Mouse (Mus musculus) forebrain, embryonic 11.5 days (tissue): ENCODE results near the gene Ldlrap1. TPM values are rescaled to one million over a fixed set of nuclear protein-coding genes. Genes with fewer than 3 reads are reported as not detected.

Experiments used
- ATAC-seq: fragments of 200-750 bp; cut with Nextera tagmentation; replicated peaks from 2 replicates; pipeline ENCODE4 v1.8.0; 2017; ENCODE audit warnings: moderate TSS enrichment; ENCODE audit not compliant: low FRiP score
- DNase-seq: peaks from one replicate; pipeline ENCODE4 v3.0.0-alpha.2; 2017; ENCODE audit warnings: low spot score
- H3K27ac ChIP-seq: fragments of 300-500 bp; sonication (generic); 2 replicates; pipeline ENCODE4 v1.5.1; 2014; ENCODE audit warnings: low read depth, low read length
- H3K27me3 ChIP-seq: fragments of 300-500 bp; sonication (generic); 2 replicates; pipeline ENCODE4 v1.6.1; 2014; ENCODE audit warnings: mild to moderate bottlenecking, low read length, mixed read lengths; ENCODE audit not compliant: control insufficient read depth, insufficient read depth
- H3K36me3 ChIP-seq: fragments of 300-500 bp; sonication (generic); 2 replicates; pipeline ENCODE4 v1.6.1; 2014; ENCODE audit warnings: mild to moderate bottlenecking, low read length, moderate library complexity, mixed read lengths; ENCODE audit not compliant: control insufficient read depth, insufficient read depth
- H3K4me1 ChIP-seq: fragments of 300-500 bp; sonication (generic); replicated peaks from 2 replicates; pipeline ENCODE4 v1.6.1; 2014; ENCODE audit warnings: low read length, mixed read lengths; ENCODE audit not compliant: control insufficient read depth, insufficient read depth
- H3K4me2 ChIP-seq: fragments of 300-500 bp; sonication (generic); 2 replicates; pipeline ENCODE4 v1.6.1; 2014; ENCODE audit warnings: low read depth, mild to moderate bottlenecking, low read length, moderate library complexity, mixed read lengths; ENCODE audit not compliant: severe bottlenecking
- H3K4me3 ChIP-seq: fragments of 300-500 bp; sonication (generic); 2 replicates; pipeline ENCODE4 v1.5.1; 2014; ENCODE audit warnings: low read depth, low read length
- H3K9ac ChIP-seq: fragments of 300-500 bp; sonication (generic); 2 replicates; pipeline ENCODE4 v1.6.1; 2014; ENCODE audit warnings: low read length
- H3K9me3 ChIP-seq: fragments of 300-500 bp; sonication (generic); 2 replicates; pipeline ENCODE4 v1.6.1; 2016; ENCODE audit warnings: low read length, mixed read lengths; ENCODE audit not compliant: control insufficient read depth
- WGBS: fragments of 180-500 bp; shearing (Covaris S2); extraction: QIAGEN DNeasy Blood & Tissue Kit; methylation state at CpG from one replicate; pipeline ENCODE4 v1.1.7; 2014; 5-methylcytosine and 5-hydroxymethylcytosine counted together
- polyA plus RNA-seq: library from polyadenylated mRNA; unstranded; fragments of >200 nt; fragmentation: Nextera tagmentation; extraction: Ambion mirVana; gene quantifications from 2 replicates; pipeline ENCODE4 v1.2.1, GENCODE M21; 2014

Ldlrap1 gene
- 7.4 and 7.9 TPM in 2 replicates for polyA plus RNA-seq

DNA sequence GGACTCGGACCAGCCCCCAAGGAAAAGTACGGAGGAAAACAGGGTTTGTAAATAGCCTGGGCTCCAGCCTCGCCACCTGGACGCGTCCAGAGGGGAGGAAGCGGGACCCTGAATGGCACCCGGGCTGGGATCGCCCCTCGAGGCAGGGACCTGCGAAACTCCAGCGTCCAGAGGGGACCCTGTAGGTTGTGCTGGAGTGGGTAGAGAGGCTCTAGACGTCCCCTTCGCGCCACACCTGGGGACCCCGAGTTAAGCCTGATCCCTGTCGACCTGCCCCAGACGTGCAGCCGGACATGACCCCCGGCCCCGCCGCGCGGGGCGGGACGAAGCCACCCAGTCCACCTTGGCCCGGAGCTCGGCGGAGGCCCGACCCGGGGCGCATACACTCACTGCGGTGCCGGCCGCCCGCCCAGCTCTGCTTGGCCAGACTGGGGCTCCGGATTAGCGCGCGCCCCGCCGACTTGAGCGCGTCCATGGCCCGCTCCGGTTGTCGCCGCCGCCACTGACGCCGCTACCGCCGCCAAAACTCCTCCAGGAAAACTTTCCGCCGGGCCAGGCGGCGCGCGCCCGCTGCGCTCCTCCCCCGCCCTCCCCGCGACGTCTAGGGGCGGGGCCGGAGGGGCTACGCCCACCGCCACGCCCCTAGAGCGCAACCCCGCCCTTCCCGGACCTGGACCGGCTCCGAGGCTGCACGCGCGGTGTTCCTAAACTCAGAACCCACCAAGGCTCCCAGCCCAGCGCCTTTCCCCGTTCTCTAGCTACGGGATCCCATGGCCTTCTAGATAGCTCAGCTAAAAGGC, at the start of gene Ldlrap1:
Ldlrap1 (minus strand) TSS at position 599 of the 800 bp plus-strand sequence.
- peaks cover 9% of the 10 kb centered on the region for H3K27me3 ChIP-seq
- ATAC-seq (peak; percentile 81), DNase-seq (peak; percentile 87)
- peaks cover 13% of the 10 kb centered on the region for H3K4me1 ChIP-seq
- no peaks in the 10 kb centered on the region for H3K9me3 ChIP-seq
- peak within 1 kb of the TSS; percentile 70 for H3K9ac ChIP-seq
- no peaks in the 10 kb centered on the region for H3K36me3 ChIP-seq
- H3K4me3 ChIP-seq = peak within 1 kb of the TSS; percentile 66
- peak within 1 kb of the TSS; percentile 97 for H3K4me2 ChIP-seq
- WGBS = under 1% methylated on average over 79 of the region's 80 CpGs
- no peak within 1 kb of the TSS for H3K27ac ChIP-seq

DNA sequence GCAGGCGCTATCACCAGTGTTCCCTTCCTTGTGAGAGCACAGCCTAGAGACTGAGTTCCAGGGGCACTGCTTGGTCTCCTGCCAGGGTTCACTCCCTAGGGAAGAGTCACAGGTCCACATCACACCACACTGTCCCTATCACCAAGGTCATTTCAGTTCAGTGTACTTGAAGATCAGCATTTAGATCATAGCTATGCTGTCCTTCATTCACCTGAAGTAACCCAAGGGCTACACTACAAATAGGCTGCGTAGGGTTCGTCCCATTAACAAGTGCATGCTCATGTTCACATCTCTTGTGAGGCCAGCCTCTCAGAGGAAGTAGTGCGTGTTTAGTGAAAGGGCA, 46.4 kb upstream of the Ldlrap1 start:
- no peak overlapping the region for H3K9ac ChIP-seq
- peaks cover 3% of the 10 kb centered on the region; the same call in 1 of the 2 replicates for H3K36me3 ChIP-seq
- H3K4me1 ChIP-seq = no peaks in the 10 kb centered on the region
- H3K27ac ChIP-seq = no peak overlapping the region
- H3K27me3 ChIP-seq = no peaks in the 10 kb centered on the region
- no peak overlapping the region for H3K4me3 ChIP-seq
- 95% methylated on average over 4 of the region's 4 CpGs for WGBS
- ATAC-seq (no peak), DNase-seq (no peak)
- H3K4me2 ChIP-seq = no peak overlapping the region
- H3K9me3 ChIP-seq = no peaks in the 10 kb centered on the region

DNA sequence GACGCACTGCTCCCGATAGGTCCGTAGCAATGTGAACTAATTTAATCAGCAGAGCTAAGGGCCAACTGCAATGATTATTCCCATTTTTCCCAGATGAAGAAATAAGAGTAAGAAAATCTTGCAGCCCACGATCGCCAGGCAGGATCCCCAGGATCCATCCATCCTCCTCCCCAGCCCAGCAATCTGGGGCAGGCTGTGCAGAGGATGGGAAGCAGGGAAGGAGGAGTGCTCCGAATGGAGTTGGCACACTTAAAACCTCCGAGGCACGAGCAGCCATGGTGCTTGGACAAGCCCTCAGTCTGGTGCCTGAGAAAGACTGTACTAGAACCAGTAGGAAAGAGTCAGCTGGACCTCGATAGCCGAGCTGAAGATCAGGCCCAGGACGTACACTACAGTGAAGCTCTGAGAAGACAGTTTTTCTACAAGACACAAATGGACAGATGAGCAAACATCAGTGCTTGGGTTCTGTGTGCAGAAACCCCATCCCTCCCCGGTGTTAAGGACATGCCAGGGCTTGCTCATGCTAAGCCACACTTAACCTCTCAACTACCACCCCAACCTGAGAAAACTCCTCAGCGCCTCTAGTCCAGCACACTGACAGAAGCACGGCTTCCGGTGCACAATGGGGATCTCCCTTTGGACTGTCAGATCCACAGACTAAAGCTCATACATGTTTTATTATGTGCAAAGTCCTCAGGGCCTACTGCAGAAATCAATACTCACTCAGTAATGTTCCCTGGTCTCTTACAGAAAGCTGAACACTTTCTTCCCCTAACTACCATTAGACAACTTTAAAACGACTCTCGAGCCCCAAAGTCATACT, 45.8 kb upstream of the Ldlrap1 start:
- Histone ChIP-seq H3K27ac (no peak overlapping the region), H3K4me1 (no peaks in the 10 kb centered on the region), H3K9me3 (no peaks in the 10 kb centered on the region), H3K4me2 (no peak overlapping the region), H3K36me3 (peaks cover 3% of the 10 kb centered on the region; the same call in 1 of the 2 replicates), H3K4me3 (no peak overlapping the region), H3K27me3 (no peaks in the 10 kb centered on the region), H3K9ac (no peak overlapping the region)
- ATAC-seq (no peak), DNase-seq (no peak)
- 90% methylated on average over 17 of the region's 17 CpGs for WGBS

DNA sequence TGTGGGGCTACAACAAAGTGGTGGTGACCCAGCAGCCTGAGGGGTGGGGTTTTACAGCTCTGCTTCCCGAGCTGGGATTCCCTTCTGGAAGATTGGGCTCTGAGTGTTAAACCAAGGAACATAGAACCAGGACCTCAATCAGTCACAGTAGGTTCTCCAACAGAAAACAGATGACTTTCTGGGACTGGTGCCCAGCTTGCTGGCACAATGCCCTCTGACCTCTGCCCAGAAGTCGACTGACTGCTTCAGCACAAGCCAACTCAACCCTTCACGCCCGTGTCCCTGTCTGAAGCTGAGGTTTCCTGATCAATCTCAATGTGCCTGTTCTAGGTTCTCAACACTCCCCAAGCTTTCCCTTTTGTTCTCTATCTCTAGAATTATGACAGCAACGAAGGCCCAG, 36.9 kb upstream of the Ldlrap1 start:
- Histone ChIP-seq H3K36me3 (peaks cover 17% of the 10 kb centered on the region; the same call in 1 of the 2 replicates), H3K4me2 (no peak overlapping the region), H3K4me3 (no peak overlapping the region), H3K27ac (no peak overlapping the region), H3K4me1 (no peaks in the 10 kb centered on the region), H3K9ac (no peak overlapping the region), H3K9me3 (no peaks in the 10 kb centered on the region), H3K27me3 (no peaks in the 10 kb centered on the region)
- 93% methylated on average over 5 of the region's 5 CpGs for WGBS
- DNase-seq = no peak
- ATAC-seq = no peak

DNA sequence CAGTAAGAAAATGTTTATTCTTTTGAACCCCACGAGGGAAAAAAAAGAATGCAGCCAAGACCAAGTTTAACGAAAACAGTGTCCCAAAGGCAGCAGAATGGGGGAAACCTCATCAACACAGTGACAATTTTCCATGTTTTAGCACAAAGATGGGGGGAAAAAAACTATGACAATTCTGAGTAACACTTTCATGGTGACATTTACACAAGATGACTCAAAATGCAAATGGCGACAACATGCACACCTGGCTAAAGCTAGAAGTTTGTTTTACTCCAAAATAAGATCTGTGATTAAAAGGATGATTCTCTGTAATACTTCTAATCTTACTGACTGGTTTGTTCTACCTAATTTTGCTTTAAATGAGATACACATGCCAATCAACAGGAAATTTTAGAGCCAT, 34.9 kb upstream of the Ldlrap1 start:
- no peak for ATAC-seq
- no peak for DNase-seq
- Histone ChIP-seq H3K36me3 (peaks cover 17% of the 10 kb centered on the region; the same call in 1 of the 2 replicates), H3K9ac (no peak overlapping the region), H3K27ac (no peak overlapping the region), H3K4me2 (no peak overlapping the region), H3K9me3 (no peaks in the 10 kb centered on the region), H3K4me3 (no peak overlapping the region), H3K27me3 (no peaks in the 10 kb centered on the region), H3K4me1 (no peaks in the 10 kb centered on the region)
- 93% methylated on average over 3 of the region's 3 CpGs for WGBS

DNA sequence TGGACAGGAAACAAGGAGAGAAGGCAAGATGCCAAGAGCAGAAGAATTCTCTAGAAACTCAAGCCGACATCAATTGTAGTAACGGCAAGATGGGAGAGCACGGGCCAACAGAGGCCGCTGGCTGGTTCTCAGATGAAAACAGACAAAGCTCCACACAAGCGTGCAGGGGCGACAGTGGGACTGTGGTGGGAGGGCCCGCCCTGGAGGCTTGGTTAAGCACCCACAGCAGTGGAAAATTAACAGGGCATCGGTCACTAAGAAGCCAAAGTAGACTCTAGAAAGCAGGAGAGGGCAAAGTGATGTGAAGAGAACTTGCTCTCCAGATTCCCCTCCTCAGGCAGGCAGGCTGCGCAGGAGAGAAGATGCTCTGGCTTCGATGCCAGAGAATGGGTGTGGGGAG, 34.3 kb upstream of the Ldlrap1 start:
- no peaks in the 10 kb centered on the region for H3K9me3 ChIP-seq
- 92% methylated on average over 10 of the region's 10 CpGs for WGBS
- H3K27ac ChIP-seq = no peak overlapping the region
- peaks cover 17% of the 10 kb centered on the region; the same call in 1 of the 2 replicates for H3K36me3 ChIP-seq
- no peak for ATAC-seq
- H3K4me3 ChIP-seq = no peak overlapping the region
- H3K4me1 ChIP-seq = no peaks in the 10 kb centered on the region
- no peak for DNase-seq
- no peak overlapping the region for H3K9ac ChIP-seq
- no peak overlapping the region for H3K4me2 ChIP-seq
- H3K27me3 ChIP-seq = no peaks in the 10 kb centered on the region

DNA sequence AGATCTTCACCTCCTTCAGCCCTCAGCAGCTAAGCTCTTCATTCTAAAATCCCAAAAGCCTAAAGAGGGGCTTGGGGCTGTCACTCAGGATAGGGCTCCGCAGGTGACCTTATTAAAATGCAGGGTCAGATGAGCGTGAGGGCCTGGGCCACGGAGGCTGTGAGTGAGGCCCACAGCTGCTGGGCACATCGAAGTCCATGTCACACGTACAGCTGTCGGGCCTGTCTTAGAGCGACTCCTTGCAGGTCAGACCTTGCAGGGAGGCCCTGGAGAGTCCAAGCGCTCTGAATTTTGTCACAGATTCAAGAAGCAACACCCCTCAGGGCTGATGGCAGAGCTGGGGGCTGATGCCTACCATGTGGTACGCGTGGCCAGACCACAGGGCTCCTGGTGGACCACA, 32.9 kb upstream of the Ldlrap1 start:
- ATAC-seq (no peak), DNase-seq (no peak)
- WGBS = 71% methylated on average over 10 of the region's 10 CpGs
- Histone ChIP-seq H3K27me3 (no peaks in the 10 kb centered on the region), H3K9me3 (no peaks in the 10 kb centered on the region), H3K27ac (no peak overlapping the region), H3K4me2 (no peak overlapping the region), H3K4me1 (no peaks in the 10 kb centered on the region), H3K4me3 (no peak overlapping the region), H3K9ac (no peak overlapping the region), H3K36me3 (peaks cover 11% of the 10 kb centered on the region; the same call in 1 of the 2 replicates)

DNA sequence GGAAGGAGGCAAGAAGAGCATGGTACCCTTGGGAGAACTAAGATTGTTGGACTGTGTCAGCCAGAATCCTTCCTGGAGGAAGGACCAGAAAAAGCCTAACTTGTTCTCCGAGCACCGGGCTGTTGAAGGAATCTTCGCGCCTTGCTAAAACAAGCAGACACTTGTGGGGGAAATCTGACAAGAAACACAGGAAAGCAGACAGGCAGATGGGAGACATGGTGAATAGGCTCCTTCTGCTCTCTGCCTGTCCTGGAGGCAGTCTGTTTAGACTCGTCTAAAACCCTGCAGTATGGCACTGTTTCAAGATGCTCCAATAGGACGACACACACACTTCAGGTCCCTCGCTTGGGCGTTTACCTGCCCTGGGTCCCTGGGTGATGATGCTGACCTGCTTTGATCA, 32.3 kb upstream of the Ldlrap1 start:
- no peak for ATAC-seq
- H3K36me3 ChIP-seq = peaks cover 11% of the 10 kb centered on the region; the same call in 1 of the 2 replicates
- no peak overlapping the region for H3K4me3 ChIP-seq
- no peak for DNase-seq
- 86% methylated on average over 8 of the region's 8 CpGs for WGBS
- H3K9me3 ChIP-seq = no peaks in the 10 kb centered on the region
- no peak overlapping the region for H3K9ac ChIP-seq
- no peaks in the 10 kb centered on the region for H3K4me1 ChIP-seq
- H3K27me3 ChIP-seq = no peaks in the 10 kb centered on the region
- H3K4me2 ChIP-seq = no peak overlapping the region
- H3K27ac ChIP-seq = no peak overlapping the region
